Mouse (Mus musculus) kidney, adult 2 months (tissue): ENCODE data around the gene Ankrd7.

Experiments
- CTCF ChIP-seq: fragments of 200-500 bp; conservative IDR thresholded peaks from 2 replicates; pipeline ENCODE4 v1.5.1; 2011; ENCODE audit warnings: low read depth, mild to moderate bottlenecking, control low read depth, low read length, moderate library complexity, mixed read lengths; ENCODE audit not compliant: insufficient read depth, insufficient read length
- POLR2A ChIP-seq: fragments of 200-500 bp; IDR thresholded peaks from one replicate; pipeline ENCODE4 v1.6.1; 2011; ENCODE audit warnings: low read depth, low read length, control low read depth

- TF ChIP-seq POLR2A, result no peak
- TF ChIP-seq CTCF, result no peak
These were observed 41.1 kb downstream of the Ankrd7 start for GRCm38 (mm10) chr6:18907173-18907572.
